Mouse (Mus musculus) heart, postnatal 0 days (tissue): ENCODE measurements around the gene Lrrc45.

Experiments
- CTCF ChIP-seq: IDR thresholded peaks from 2 replicates; pipeline ENCODE4 v1.5.1; 2016; ENCODE audit warnings: antibody characterized with exemption, control low read depth, low read depth
- EP300 ChIP-seq: IDR thresholded peaks from 2 replicates; pipeline ENCODE4 v1.6.1; 2016; ENCODE audit warnings: antibody characterized with exemption, low read depth

- no peak for TF ChIP-seq CTCF
- no peak for TF ChIP-seq EP300
Measured at GRCm38 (mm10) chr11:120713580-120714518, at the start of gene Lrrc45, which contains the start of gene Cenpx.
